Mouse (Mus musculus) megakaryocyte, adult 5-6 weeks (primary cell): ENCODE data around the gene Tdo2. TPM values are rescaled to one million over a fixed set of nuclear protein-coding genes. Genes with fewer than 3 reads are reported as not detected.

Source experiments
- ATAC-seq: 2 replicates; pipeline ENCODE4 v1.8.0; 2016; ENCODE audit warnings: mild to moderate bottlenecking, inconsistent platforms; ENCODE audit not compliant: poor library complexity, severe bottlenecking
- total RNA-seq, 2 experiments: library from RNA; stranded (forward) in 1 of 2; stranded (reverse) in 1 of 2; fragments of 153-499, 151-499 nt in 1 of 2; fragments of 221-1000, 200-1000 nt in 1 of 2; gene quantifications; 2 replicates each; pipeline versions ENCODE4 v1.2.3 to v1.2.4; 2015 to 2017

Tdo2 gene
- total RNA-seq, 2 experiments from 2014 or later: not detected

- ATAC-seq: no peak
Observed at GRCm38 (mm10) chr3:81944851-81945393, 31.1 kb downstream of the Tdo2 start.

GRCm38 (mm10) chr3:81943097-81943496 lies 32.9 kb downstream of the Tdo2 start:
- no peak for ATAC-seq

GRCm38 (mm10) chr3:81942341-81942740 lies 33.7 kb downstream of the Tdo2 start:
- ATAC-seq: no peak

- ATAC-seq: no peak
Observed at GRCm38 (mm10) chr3:81938924-81939323, 37.1 kb downstream of the Tdo2 start.

GRCm38 (mm10) chr3:81933348-81933747 lies 42.7 kb downstream of the Tdo2 start:
- no peak for ATAC-seq

- ATAC-seq: peak; percentile 95
Observed at GRCm38 (mm10) chr3:81932141-81933101, 43.6 kb downstream of the Tdo2 start, which contains the start of gene Ctso. Gene Ctso (plus strand): TSS chr3:81932601.

GRCm38 (mm10) chr3:81931695-81932094 lies 44.3 kb downstream of the Tdo2 start:
- no peak for ATAC-seq

GRCm38 (mm10) chr3:81929073-81929472 lies 46.9 kb downstream of the Tdo2 start:
- ATAC-seq: no peak

- ATAC-seq: no peak
Observed at GRCm38 (mm10) chr3:81926764-81927325, 49.2 kb downstream of the Tdo2 start.

- ATAC-seq: peak; percentile 80
Observed at GRCm38 (mm10) chr3:81925856-81926255, 50.1 kb downstream of the Tdo2 start.

- ATAC-seq: peak; percentile 71
Observed at GRCm38 (mm10) chr3:81924931-81925330, 51.1 kb downstream of the Tdo2 start.

GRCm38 (mm10) chr3:81922910-81923309 lies 53.1 kb downstream of the Tdo2 start:
- ATAC-seq: peak; percentile 20; the same call in 1 of the 2 replicates

- no peak for ATAC-seq
Observed at GRCm38 (mm10) chr3:81919681-81920080, 56.3 kb downstream of the Tdo2 start.

- no peak for ATAC-seq
Observed at GRCm38 (mm10) chr3:81918215-81918614, 57.8 kb downstream of the Tdo2 start.

GRCm38 (mm10) chr3:81917354-81917935 lies 58.6 kb downstream of the Tdo2 start:
- no peak for ATAC-seq

- ATAC-seq: no peak
Observed at GRCm38 (mm10) chr3:81916030-81916686, 59.8 kb downstream of the Tdo2 start.

- no peak for ATAC-seq
Observed at GRCm38 (mm10) chr3:81910286-81911036, 65.5 kb downstream of the Tdo2 start.
